Mouse (Mus musculus) neural tube, embryonic 14.5 days (tissue): ENCODE results near the gene Ttc28. TPM values are rescaled to one million over a fixed set of nuclear protein-coding genes. Genes with fewer than 3 reads are reported as not detected.
A peak's percentile ranks its signal among the peaks of the same experiment; 100 is the strongest.

Experiments used
- ATAC-seq: fragments of 200-750 bp; cut with Nextera tagmentation; 2 replicates; pipeline ENCODE4 v1.8.0; 2017; ENCODE audit warnings: low read depth, mild to moderate bottlenecking, moderate TSS enrichment, moderate library complexity
- H3K27ac ChIP-seq: fragments of 300-500 bp; sonication (generic); 2 replicates; pipeline ENCODE4 v1.5.1; 2014; ENCODE audit warnings: low read depth, mild to moderate bottlenecking, control low read depth, low read length, moderate library complexity, mixed read lengths
- H3K27me3 ChIP-seq: fragments of 300-500 bp; sonication (generic); 2 replicates; pipeline ENCODE4 v1.6.1; 2014; ENCODE audit warnings: low read length; ENCODE audit not compliant: control insufficient read depth, insufficient read depth
- H3K36me3 ChIP-seq: fragments of 300-500 bp; sonication (generic); 2 replicates; pipeline ENCODE4 v1.6.1; 2014; ENCODE audit warnings: low read length, mixed read lengths; ENCODE audit not compliant: control insufficient read depth, insufficient read depth
- H3K4me1 ChIP-seq: fragments of 300-500 bp; sonication (generic); 2 replicates; pipeline ENCODE4 v1.6.1; 2014; ENCODE audit warnings: low read length; ENCODE audit not compliant: control insufficient read depth, insufficient read depth
- H3K4me2 ChIP-seq: fragments of 300-500 bp; sonication (generic); 2 replicates; pipeline ENCODE4 v1.6.1; 2014; ENCODE audit warnings: mild to moderate bottlenecking, low read depth, low read length, control low read depth
- H3K4me3 ChIP-seq: fragments of 300-500 bp; sonication (generic); 2 replicates; pipeline ENCODE4 v1.5.1; 2014; ENCODE audit warnings: low read depth, low read length, control low read depth, mixed read lengths
- H3K9ac ChIP-seq: fragments of 300-500 bp; sonication (generic); replicated peaks from 2 replicates; pipeline ENCODE4 v1.6.1; 2014; ENCODE audit warnings: low read depth, mild to moderate bottlenecking, control low read depth, low read length, mixed read lengths
- H3K9me3 ChIP-seq: fragments of 300-500 bp; sonication (generic); 2 replicates; pipeline ENCODE4 v1.6.1; 2016; ENCODE audit warnings: low read length; ENCODE audit not compliant: control insufficient read depth
- WGBS: fragments of 180-500 bp; shearing (Covaris S2); extraction: QIAGEN DNeasy Blood & Tissue Kit; methylation state at CpG from one replicate; pipeline ENCODE4 v1.1.7; 2014; 5-methylcytosine and 5-hydroxymethylcytosine counted together
- polyA plus RNA-seq: library from polyadenylated mRNA; unstranded; fragments of >200 nt; fragmentation: Nextera tagmentation; extraction: Ambion mirVana; gene quantifications from 2 replicates; pipeline ENCODE4 v1.2.1, GENCODE M21; 2014

Ttc28 gene
- polyA plus RNA-seq, 1 experiment from 2014 or later = 37.6 TPM

- Histone ChIP-seq H3K9ac (peak overlapping the region; percentile 41; the same call in 1 of the 2 replicates), H3K27me3 (no peaks in the 10 kb centered on the region), H3K4me2 (peak overlapping the region; percentile 32), H3K36me3 (no peaks in the 10 kb centered on the region), H3K4me3 (no peak overlapping the region), H3K9me3 (no peaks in the 10 kb centered on the region), H3K4me1 (peaks cover 55% of the 10 kb centered on the region), H3K27ac (peak overlapping the region; percentile 52)
- WGBS = 37% methylated on average over 9 of the region's 9 CpGs
- ATAC-seq = no peak
Observed at GRCm38 (mm10) chr5:111054380-111054779, 174.8 kb downstream of the Ttc28 start.

GRCm38 (mm10) chr5:111054848-111055428 lies 175.3 kb downstream of the Ttc28 start:
- peak; percentile 18; the same call in 1 of the 2 replicates for ATAC-seq
- Histone ChIP-seq H3K27me3 (no peaks in the 10 kb centered on the region), H3K4me3 (no peak overlapping the region), H3K4me2 (peak overlapping the region; percentile 32), H3K36me3 (no peaks in the 10 kb centered on the region), H3K27ac (peak overlapping the region; percentile 52), H3K9ac (peak overlapping the region; percentile 41; the same call in 1 of the 2 replicates), H3K9me3 (no peaks in the 10 kb centered on the region), H3K4me1 (peaks cover 55% of the 10 kb centered on the region)
- 26% methylated on average over 17 of the region's 17 CpGs for WGBS

GRCm38 (mm10) chr5:111055507-111055906 lies 175.9 kb downstream of the Ttc28 start:
- peaks cover 55% of the 10 kb centered on the region for H3K4me1 ChIP-seq
- no peaks in the 10 kb centered on the region for H3K9me3 ChIP-seq
- H3K9ac ChIP-seq = no peak overlapping the region
- peak overlapping the region; percentile 52 for H3K27ac ChIP-seq
- peak overlapping the region; percentile 32 for H3K4me2 ChIP-seq
- no peaks in the 10 kb centered on the region for H3K36me3 ChIP-seq
- 31% methylated on average over 8 of the region's 8 CpGs for WGBS
- H3K4me3 ChIP-seq = no peak overlapping the region
- peak; percentile 50; the same call in 1 of the 2 replicates for ATAC-seq
- H3K27me3 ChIP-seq = no peaks in the 10 kb centered on the region

GRCm38 (mm10) chr5:111057084-111057483 lies 177.5 kb downstream of the Ttc28 start:
- H3K9ac ChIP-seq = no peak overlapping the region
- H3K27me3 ChIP-seq = no peaks in the 10 kb centered on the region
- ATAC-seq = no peak
- peaks cover 55% of the 10 kb centered on the region for H3K4me1 ChIP-seq
- H3K9me3 ChIP-seq = no peaks in the 10 kb centered on the region
- no peak overlapping the region for H3K4me2 ChIP-seq
- H3K27ac ChIP-seq = no peak overlapping the region
- H3K4me3 ChIP-seq = no peak overlapping the region
- 42% methylated on average over 7 of the region's 7 CpGs for WGBS
- no peaks in the 10 kb centered on the region for H3K36me3 ChIP-seq

DNA sequence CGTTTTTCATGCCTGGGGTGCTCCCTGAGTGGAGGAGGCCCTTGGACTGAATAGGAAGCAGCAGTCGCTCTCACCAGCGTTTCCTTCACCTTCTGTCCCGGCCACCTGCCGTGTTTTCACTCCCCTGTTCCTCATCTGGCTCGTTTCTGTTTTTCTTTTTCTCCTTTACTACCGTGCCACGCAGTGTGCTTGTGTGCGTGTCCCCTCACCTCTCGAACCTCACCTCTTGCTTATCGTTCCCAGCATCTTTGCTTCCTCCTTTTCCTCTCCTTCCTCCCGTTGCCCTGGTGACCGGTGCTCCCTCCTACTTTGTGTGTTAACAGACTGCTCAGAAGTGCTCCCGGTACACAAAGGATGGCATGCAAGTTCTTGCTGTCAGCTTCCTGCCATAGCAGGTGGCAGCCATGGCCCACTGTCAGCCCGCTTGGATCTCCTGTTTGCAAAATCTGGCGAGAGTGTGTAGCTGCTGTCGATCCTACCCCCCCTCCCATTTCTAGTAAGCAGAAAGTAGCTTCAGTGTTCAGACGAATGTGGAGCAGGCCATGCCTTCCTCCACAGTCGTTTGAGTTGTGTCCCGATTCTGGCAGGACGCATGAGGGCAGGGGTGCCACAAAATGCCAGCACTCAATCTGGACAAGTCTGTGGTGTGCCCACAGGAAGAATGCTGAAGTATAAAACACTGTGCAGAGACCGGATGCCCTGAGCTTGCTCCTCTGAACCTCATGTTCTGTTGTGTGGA lies 179.0 kb downstream of the Ttc28 start:
- 61% methylated on average over 22 of the region's 22 CpGs for WGBS

GRCm38 (mm10) chr5:111059140-111059921 lies 179.7 kb downstream of the Ttc28 start:
- Histone ChIP-seq H3K27me3 (no peaks in the 10 kb centered on the region), H3K27ac (peak overlapping the region; percentile 25; the same call in 1 of the 2 replicates), H3K9ac (no peak overlapping the region), H3K4me3 (no peak overlapping the region), H3K9me3 (no peaks in the 10 kb centered on the region), H3K4me2 (no peak overlapping the region), H3K4me1 (peaks cover 44% of the 10 kb centered on the region), H3K36me3 (no peaks in the 10 kb centered on the region)
- ATAC-seq = no peak
- WGBS = 74% methylated on average over 11 of the region's 11 CpGs

More for the DNA sequence above, 179.0 kb downstream of the Ttc28 start:
- no peaks in the 10 kb centered on the region for H3K9me3 ChIP-seq
- H3K4me3 ChIP-seq = no peak overlapping the region
- no peak overlapping the region for H3K4me2 ChIP-seq
- peak overlapping the region; percentile 25; the same call in 1 of the 2 replicates for H3K27ac ChIP-seq
- no peak for ATAC-seq
- peaks cover 51% of the 10 kb centered on the region for H3K4me1 ChIP-seq
- H3K36me3 ChIP-seq = no peaks in the 10 kb centered on the region
- H3K9ac ChIP-seq = no peak overlapping the region
- no peaks in the 10 kb centered on the region for H3K27me3 ChIP-seq

DNA sequence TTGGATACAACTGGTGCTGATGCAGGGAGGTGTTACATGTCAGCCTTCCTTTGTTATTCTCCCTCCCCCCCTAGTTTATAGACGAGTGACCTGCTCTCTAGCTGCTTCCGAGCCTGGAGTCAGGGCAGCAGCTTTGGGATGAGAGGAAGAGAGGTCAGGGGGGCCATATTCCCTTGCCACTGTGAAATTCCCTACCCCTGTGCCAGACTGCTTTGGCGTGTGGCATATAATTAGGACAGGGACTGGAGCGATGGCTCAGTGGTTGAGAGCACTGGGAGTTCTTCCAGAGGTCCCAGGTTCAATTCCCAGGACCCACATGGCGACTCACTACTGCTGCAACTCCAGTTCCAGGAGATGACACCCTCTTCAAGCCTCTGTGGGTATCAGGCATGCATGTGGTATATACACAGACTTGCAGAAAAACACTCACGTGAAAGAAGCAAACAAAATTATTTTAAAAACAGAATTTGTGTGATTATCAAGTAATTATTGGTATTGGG lies 180.7 kb downstream of the Ttc28 start:
- ATAC-seq = no peak
- H3K9me3 ChIP-seq = no peaks in the 10 kb centered on the region
- no peak overlapping the region for H3K4me3 ChIP-seq
- no peak overlapping the region for H3K4me2 ChIP-seq
- no peak overlapping the region for H3K9ac ChIP-seq
- WGBS = 64% methylated on average over 6 of the region's 6 CpGs
- no peak overlapping the region for H3K27ac ChIP-seq
- H3K36me3 ChIP-seq = no peaks in the 10 kb centered on the region
- H3K4me1 ChIP-seq = peaks cover 36% of the 10 kb centered on the region
- no peaks in the 10 kb centered on the region for H3K27me3 ChIP-seq

- no peak overlapping the region for H3K4me2 ChIP-seq
- H3K4me3 ChIP-seq = no peak overlapping the region
- H3K4me1 ChIP-seq = peaks cover 22% of the 10 kb centered on the region
- H3K27ac ChIP-seq = no peak overlapping the region
- 92% methylated on average over 3 of the region's 3 CpGs for WGBS
- no peaks in the 10 kb centered on the region for H3K9me3 ChIP-seq
- no peaks in the 10 kb centered on the region for H3K36me3 ChIP-seq
- ATAC-seq = no peak
- H3K9ac ChIP-seq = no peak overlapping the region
- no peaks in the 10 kb centered on the region for H3K27me3 ChIP-seq
Observed at GRCm38 (mm10) chr5:111063155-111063554, 183.6 kb downstream of the Ttc28 start.
